Mouse (Mus musculus) olfactory bulb, adult 2 months (tissue): ENCODE data around the gene Arhgap22.

Experiments
- CTCF ChIP-seq: fragments of 200-500 bp; IDR thresholded peaks from 2 replicates; pipeline ENCODE4 v1.5.1; 2012; ENCODE audit warnings: low read depth, mild to moderate bottlenecking, low read length, moderate library complexity; ENCODE audit not compliant: insufficient read depth
- POLR2A ChIP-seq: fragments of 200-500 bp; IDR thresholded peaks from 2 replicates; pipeline ENCODE4 v1.6.1; 2012; ENCODE audit warnings: mild to moderate bottlenecking, low read depth, low read length, moderate library complexity; ENCODE audit not compliant: insufficient read depth

- TF ChIP-seq POLR2A (no peak), CTCF (no peak)
These were observed 45.1 kb upstream of the Arhgap22 start for GRCm38 (mm10) chr14:33168750-33169149.
